Comparison of ENCODE assay signal across 25 mouse cellular contexts in the genomic region with DNA sequence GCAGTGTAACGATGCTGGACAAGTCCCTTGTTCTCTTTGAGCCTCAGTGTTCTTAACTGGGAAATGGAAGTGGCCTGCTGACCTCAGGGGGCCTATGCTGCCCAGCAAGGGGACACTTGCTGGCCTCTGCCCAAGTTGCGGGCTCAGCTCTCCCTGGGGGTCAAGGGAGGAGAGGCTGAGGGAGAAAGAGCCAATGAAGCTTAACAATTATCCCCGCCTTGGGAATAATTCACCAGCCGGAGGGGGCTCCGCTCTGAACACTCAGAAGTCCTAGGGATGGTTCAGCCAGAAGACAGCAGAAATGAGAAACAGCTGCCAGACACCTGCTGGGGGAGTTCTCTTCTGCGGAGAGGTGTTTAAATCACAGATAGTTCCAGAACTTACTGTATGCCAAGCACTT. TPM values are rescaled to one million over a fixed set of nuclear protein-coding genes. Genes with fewer than 3 reads are reported as not detected.
DNase-seq lines count a peak whose midpoint lies in the region; ATAC-seq and TF ChIP-seq lines count a peak whose summit lies in the region.
"Had no signal": no experiment of that assay in that cellular context is flagged by ENCODE, and none has a peak within 500 bp of the region (broad histone marks: within the 10 kb centered on the region; RNA-seq: fewer than 3 reads in every experiment).

No protein-coding gene starts in this region.

- DNase-seq in kidney, adult 18-20 months, result peak; percentile 77
- DNase-seq in left cerebral cortex, postnatal 10 days (ENCODE audit: extremely low spot score in 1 of 2, low spot score in 2 of 2), result no peak
- no peak for DNase-seq in gastrocnemius, postnatal 14 days
- no peak for DNase-seq in embryonic facial prominence, embryonic 10.5 days (ENCODE audit: low spot score)
- DNase-seq: adrenal gland, postnatal 10 days; cerebellum, adult 2 months; heart, adult 11 months; right cerebral cortex, adult 18-20 months had no signal

- intact Hi-C loops in left cerebral cortex, postnatal 10 days (cut with DNase I), result no loop called here
- intact Hi-C loops in gastrocnemius, postnatal 14 days (cut with DNase I; ENCODE audit: low total_unique reads), result no loop called here

- H3K9me3 ChIP-seq in kidney, embryonic 15.5 days (replicated peaks), result no peaks in the 10 kb centered on the region
- H3K9me3 ChIP-seq in liver, embryonic 12.5 days (replicated peaks), result no peaks in the 10 kb centered on the region
- no peaks in the 10 kb centered on the region for H3K9me3 ChIP-seq in embryonic facial prominence, embryonic 10.5 days
- H3K9me3 ChIP-seq: forebrain, embryonic 12.5 days; heart, embryonic 15.5 days; hindbrain, embryonic 10.5 days; limb, embryonic 13.5 days; midbrain, embryonic 12.5 days had no signal

- no peaks in the 10 kb centered on the region for H3K27me3 ChIP-seq in kidney, embryonic 15.5 days
- 0 out of 2 replicates have a peak, but pooled peaks cover 6% of the 10 kb centered on the region for H3K27me3 ChIP-seq in liver, embryonic 12.5 days (replicated peaks)
- H3K27me3 ChIP-seq in small intestine, adult 2 months (ENCODE audit: control insufficient read depth, insufficient read depth, low read length), result no peaks in the 10 kb centered on the region
- peaks cover 3% of the 10 kb centered on the region; the same call in 1 of the 2 replicates for H3K27me3 ChIP-seq in embryonic facial prominence, embryonic 10.5 days (replicated peaks; ENCODE audit: low read depth, poor library complexity, severe bottlenecking)
- H3K27me3 ChIP-seq: limb, embryonic 13.5 days; midbrain, embryonic 12.5 days had no signal

- H3K4me1 ChIP-seq in kidney, embryonic 15.5 days, result peaks cover 15% of the 10 kb centered on the region; the same call in 1 of the 2 replicates
- peaks cover 22% of the 10 kb centered on the region for H3K4me1 ChIP-seq in liver, embryonic 12.5 days
- peaks cover 24% of the 10 kb centered on the region; the same call in 1 of the 2 replicates for H3K4me1 ChIP-seq in small intestine, adult 2 months (ENCODE audit: control insufficient read depth, insufficient read depth, insufficient read length, low read length)
- no peaks in the 10 kb centered on the region for H3K4me1 ChIP-seq in embryonic facial prominence, embryonic 10.5 days
- H3K4me1 ChIP-seq: forebrain, embryonic 12.5 days; heart, embryonic 15.5 days; limb, embryonic 13.5 days; midbrain, embryonic 12.5 days had no signal

- ATAC-seq in kidney, embryonic 15.5 days (replicated peaks; ENCODE audit: low FRiP score), result peak; percentile 75
- no peak for ATAC-seq in liver, embryonic 12.5 days
- ATAC-seq: CD4-positive, CD25-positive, alpha-beta regulatory T cell, adult 4 months had no signal

- H3K27ac ChIP-seq in kidney, embryonic 15.5 days, result peak overlapping the region; percentile 54
- H3K27ac ChIP-seq in liver, embryonic 12.5 days, result no peak overlapping the region
- H3K27ac ChIP-seq in small intestine, adult 2 months (ENCODE audit: insufficient read depth, low read depth, low read length), result peak overlapping the region; percentile 92
- no peak overlapping the region for H3K27ac ChIP-seq in embryonic facial prominence, embryonic 10.5 days (replicated peaks)
- H3K27ac ChIP-seq: forebrain, embryonic 12.5 days; heart, embryonic 15.5 days; hindbrain, embryonic 10.5 days; limb, embryonic 13.5 days; midbrain, embryonic 12.5 days had no signal

- no peak overlapping the region for H3K9ac ChIP-seq in kidney, embryonic 15.5 days
- H3K9ac ChIP-seq in liver, embryonic 12.5 days, result no peak overlapping the region
- H3K9ac ChIP-seq: forebrain, embryonic 12.5 days; heart, embryonic 15.5 days; limb, embryonic 13.5 days; midbrain, embryonic 12.5 days had no signal

- H3K36me3 ChIP-seq in kidney, embryonic 15.5 days, result no peaks in the 10 kb centered on the region
- no peaks in the 10 kb centered on the region for H3K36me3 ChIP-seq in liver, embryonic 12.5 days
- H3K36me3 ChIP-seq in small intestine, adult 2 months (ENCODE audit: control insufficient read depth, insufficient read depth, low read length), result peaks cover 44% of the 10 kb centered on the region
- no peaks in the 10 kb centered on the region for H3K36me3 ChIP-seq in embryonic facial prominence, embryonic 10.5 days (replicated peaks)
- H3K36me3 ChIP-seq: forebrain, embryonic 12.5 days; heart, embryonic 15.5 days; hindbrain, embryonic 10.5 days; limb, embryonic 13.5 days; midbrain, embryonic 12.5 days had no signal

- 24% methylated on average over 6 of the region's 6 CpGs for WGBS in kidney, embryonic 15.5 days
- WGBS in liver, embryonic 12.5 days (ENCODE audit: insufficient replicate concordance), result 63% methylated on average over 6 of the region's 6 CpGs
- WGBS in small intestine, adult 2 months, result 20% methylated on average over 6 of the region's 6 CpGs
- 58% methylated on average over 6 of the region's 6 CpGs for WGBS in embryonic facial prominence, embryonic 10.5 days

- H3K4me2 ChIP-seq in kidney, embryonic 15.5 days, result peak overlapping the region; percentile 24; the same call in 1 of the 2 replicates
- peak overlapping the region; percentile 49 for H3K4me2 ChIP-seq in liver, embryonic 12.5 days
- H3K4me2 ChIP-seq: forebrain, embryonic 12.5 days; heart, embryonic 15.5 days; limb, embryonic 13.5 days; midbrain, embryonic 12.5 days had no signal

- TF ChIP-seq CTCF in small intestine, adult 2 months (IDR thresholded peaks at IDR 0.05; ENCODE audit: extremely low read depth, insufficient read length, insufficient replicate concordance, low read depth, low read length), result no peak

- H3K4me3 ChIP-seq in kidney, embryonic 15.5 days (replicated peaks), result 0 out of 2 replicates have a peak overlapping the region, but pooled peaks have one; percentile 11
- H3K4me3 ChIP-seq in liver, embryonic 12.5 days, result peak overlapping the region; percentile 45; the same call in 1 of the 2 replicates
- peak overlapping the region; percentile 73 for H3K4me3 ChIP-seq in small intestine, adult 2 months (ENCODE audit: low read depth, low read length)
- H3K4me3 ChIP-seq in embryonic facial prominence, embryonic 10.5 days, result no peak overlapping the region
- H3K4me3 ChIP-seq: forebrain, embryonic 12.5 days; heart, embryonic 15.5 days; hindbrain, embryonic 10.5 days; limb, embryonic 13.5 days; midbrain, embryonic 12.5 days had no signal

- TF ChIP-seq POLR2A in small intestine, adult 2 months (IDR thresholded peaks at IDR 0.05; ENCODE audit: low read depth, low read length), result no peak; the same call in 1 of the 2 replicates

RNA-seq across cellular contexts. Expression of a gene that starts 43.2 kb away (rescaled TPM):
- polyA plus RNA-seq in kidney, embryonic 15.5 days (2015; fragmentation: Nextera tagmentation; extraction: Ambion mirVana), result 18.6 and 19.4 TPM in 2 replicates
- 15.1 and 15.4 TPM in 2 replicates for polyA plus RNA-seq in liver, embryonic 12.5 days (2016; fragmentation: Nextera tagmentation; extraction: Ambion mirVana)
- 179 and 397 TPM in 2 replicates for polyA plus RNA-seq in small intestine, adult 2 months (2012; rRNA removed)
- total RNA-seq in left cerebral cortex, postnatal 10 days (2021), result not detected
- total RNA-seq in gastrocnemius, postnatal 14 days (2021), result not detected
- polyA plus RNA-seq in embryonic facial prominence, embryonic 10.5 days (2016; fragmentation: Nextera tagmentation; extraction: Ambion mirVana), result not detected in 2 replicates
- total RNA-seq: layer of hippocampus, adult 18-20 months; left cerebral cortex, adult 18-20 months; neutrophil, adult 5-6 weeks had no signal
- polyA plus RNA-seq: CD4-positive, CD25-positive, alpha-beta regulatory T cell, adult 4 months; cortical plate, adult 2 months; embryonic facial prominence, embryonic 14.5 days; forebrain, embryonic 12.5 days; heart, embryonic 15.5 days; hindbrain, embryonic 10.5 days; limb, embryonic 13.5 days; midbrain, embryonic 12.5 days had no signal

RNA-seq across cellular contexts. Expression of a gene that starts 52.3 kb away (rescaled TPM):
- polyA plus RNA-seq in kidney, embryonic 15.5 days (2015; fragmentation: Nextera tagmentation; extraction: Ambion mirVana), result 29.2 and 30.6 TPM in 2 replicates
- 18.2 and 20.4 TPM in 2 replicates for polyA plus RNA-seq in liver, embryonic 12.5 days (2016; fragmentation: Nextera tagmentation; extraction: Ambion mirVana)
- 8.3 and 16.0 TPM in 2 replicates for polyA plus RNA-seq in small intestine, adult 2 months (2012; rRNA removed)
- total RNA-seq in left cerebral cortex, postnatal 10 days (2021), result 10 to 100 TPM; 54.9 to 59.8 TPM
- total RNA-seq in gastrocnemius, postnatal 14 days (2021), result 1 to 10 TPM; 7.7 to 8.2 TPM
- 31.3 and 33.4 TPM in 2 replicates for polyA plus RNA-seq in embryonic facial prominence, embryonic 10.5 days (2016; fragmentation: Nextera tagmentation; extraction: Ambion mirVana)

RNA-seq across cellular contexts. Expression of a gene that starts 57.7 kb away (rescaled TPM):
- 31.2 and 34.9 TPM in 2 replicates for polyA plus RNA-seq in kidney, embryonic 15.5 days (2015; fragmentation: Nextera tagmentation; extraction: Ambion mirVana)
- not detected in 2 replicates for polyA plus RNA-seq in liver, embryonic 12.5 days (2016; fragmentation: Nextera tagmentation; extraction: Ambion mirVana)
- polyA plus RNA-seq in small intestine, adult 2 months (2012; rRNA removed), result 0.11 and 2.7 TPM in 2 replicates
- total RNA-seq in left cerebral cortex, postnatal 10 days (2021), result under 1 TPM in 1 of 2 experiments, not detected in 1; 0.55 TPM
- total RNA-seq in gastrocnemius, postnatal 14 days (2021), result not detected
- not detected in 2 replicates for polyA plus RNA-seq in embryonic facial prominence, embryonic 10.5 days (2016; fragmentation: Nextera tagmentation; extraction: Ambion mirVana)
- total RNA-seq: adrenal gland, postnatal 10 days; gastrocnemius, adult 18-20 months; layer of hippocampus, adult 18-20 months; left cerebral cortex, adult 18-20 months; MEL; neutrophil, adult 5-6 weeks had no signal
- polyA plus RNA-seq: CD4-positive, CD25-positive, alpha-beta regulatory T cell, adult 4 months; cerebellum, adult 2 months; cortical plate, adult 2 months; forebrain, embryonic 12.5 days; heart, embryonic 15.5 days; hindbrain, embryonic 10.5 days; limb, embryonic 13.5 days; midbrain, embryonic 12.5 days; spleen, adult 2 months had no signal

Comparison
In these comparisons a context has a peak if more than half of its experiments do, and no peak if none do; other contexts are left out.
1. H3K27ac ChIP-seq: peak in kidney, embryonic 15.5 days (single experiment) and small intestine, adult 2 months (single experiment); none in liver, embryonic 12.5 days (single experiment) and embryonic facial prominence, embryonic 10.5 days (single experiment).